In the genomic region with DNA sequence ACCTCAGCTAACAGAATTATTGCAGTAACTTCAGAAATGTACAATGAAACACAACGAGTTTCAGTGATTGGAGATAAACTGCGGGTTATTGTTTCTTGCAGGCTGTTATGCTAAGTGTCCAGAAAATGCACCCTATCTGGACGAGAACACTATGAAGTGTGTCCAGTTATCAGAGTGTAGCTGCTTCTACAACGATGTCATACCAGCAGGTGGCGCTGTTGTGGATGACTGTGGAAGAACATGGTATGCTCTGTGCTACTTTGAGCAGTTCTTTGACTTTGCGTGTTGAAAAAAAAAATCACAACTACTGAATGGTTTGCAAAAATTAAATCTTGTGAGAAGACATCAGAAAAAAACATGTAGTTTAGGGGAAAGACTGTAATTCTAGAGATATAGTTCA, we compare ENCODE assay signal across 9 mouse cellular contexts.
DNase-seq lines count a peak whose midpoint lies in the region; ATAC-seq lines count a peak whose summit lies in the region.
"Had no signal": no experiment of that assay in that cellular context is flagged by ENCODE, and none has a peak within 500 bp of the region (broad histone marks: within the 10 kb centered on the region; RNA-seq: fewer than 3 reads in every experiment).

No protein-coding gene starts in this region.

- DNase-seq in heart, postnatal 10 days: peak; percentile 0 to 12
- DNase-seq in heart, adult 9 months (ENCODE audit: low spot score in 2 of 2): no peak
- peak; percentile 15 for DNase-seq in midbrain, embryonic 10.5 days (ENCODE audit: low spot score)
- DNase-seq in ZHBTc4 (ENCODE audit: low read depth, low spot score) (peak; percentile 73), MN1 (ENCODE audit: low spot score) (no peak)
- DNase-seq in lung, postnatal 36 days: peak; percentile 12
- DNase-seq in spleen, adult 12 weeks (ENCODE audit: low spot score): no peak

- H3K27me3 ChIP-seq in midbrain, embryonic 10.5 days (ENCODE audit: low read depth, poor library complexity, severe bottlenecking): no peaks in the 10 kb centered on the region
- H3K27me3 ChIP-seq in midbrain, embryonic 13.5 days: no peaks in the 10 kb centered on the region
- H3K27me3 ChIP-seq: neural tube, embryonic 12.5 days had no signal

- H3K9me3 ChIP-seq in midbrain, embryonic 10.5 days (replicated peaks): 0 out of 2 replicates have a peak, but pooled peaks cover 5% of the 10 kb centered on the region
- H3K9me3 ChIP-seq in midbrain, embryonic 13.5 days: no peaks in the 10 kb centered on the region
- H3K9me3 ChIP-seq: neural tube, embryonic 12.5 days had no signal

- no peak overlapping the region for H3K9ac ChIP-seq in midbrain, embryonic 13.5 days (replicated peaks)
- H3K9ac ChIP-seq: neural tube, embryonic 12.5 days had no signal

- intact Hi-C loops in heart, postnatal 10 days (cut with DNase I): no loop called here

- 65% methylated on average over 6 of the region's 6 CpGs for WGBS in midbrain, embryonic 10.5 days
- WGBS in midbrain, embryonic 13.5 days: 69% methylated on average over 6 of the region's 6 CpGs

- no peak overlapping the region for H3K4me2 ChIP-seq in midbrain, embryonic 13.5 days (replicated peaks)
- H3K4me2 ChIP-seq: neural tube, embryonic 12.5 days had no signal

- no peaks in the 10 kb centered on the region for H3K36me3 ChIP-seq in midbrain, embryonic 10.5 days
- no peaks in the 10 kb centered on the region for H3K36me3 ChIP-seq in midbrain, embryonic 13.5 days
- H3K36me3 ChIP-seq: neural tube, embryonic 12.5 days had no signal

- ATAC-seq in midbrain, embryonic 13.5 days: no peak

- no peak overlapping the region for H3K4me3 ChIP-seq in midbrain, embryonic 10.5 days
- no peak overlapping the region for H3K4me3 ChIP-seq in midbrain, embryonic 13.5 days (replicated peaks)
- H3K4me3 ChIP-seq: neural tube, embryonic 12.5 days had no signal

- H3K4me1 ChIP-seq in midbrain, embryonic 10.5 days: no peaks in the 10 kb centered on the region
- no peaks in the 10 kb centered on the region for H3K4me1 ChIP-seq in midbrain, embryonic 13.5 days (replicated peaks)
- H3K4me1 ChIP-seq: neural tube, embryonic 12.5 days had no signal

- no peak overlapping the region for H3K27ac ChIP-seq in midbrain, embryonic 10.5 days (replicated peaks)
- H3K27ac ChIP-seq in midbrain, embryonic 13.5 days: no peak overlapping the region
- H3K27ac ChIP-seq: neural tube, embryonic 12.5 days had no signal

Comparison
In these comparisons a context has a peak if more than half of its experiments do, and no peak if none do; other contexts are left out.
1. DNase-seq: peak in heart, postnatal 10 days (2 of 2), midbrain, embryonic 10.5 days (single experiment), ZHBTc4 (single experiment) and lung, postnatal 36 days (single experiment); none in heart, adult 9 months (0 of 2), MN1 (single experiment) and spleen, adult 12 weeks (single experiment).